Mouse (Mus musculus) left cerebral cortex, postnatal 14 days (tissue): ENCODE measurements around the gene Map4k1. TPM values are rescaled to one million over a fixed set of nuclear protein-coding genes. Genes with fewer than 3 reads are reported as not detected.

Experiments
- DNase-seq, 2 experiments: peaks; one replicate each; pipeline ENCODE4 v3.0.0; 2021 to 2022; ENCODE audit warnings: low spot score in 2 of 2, mixed read lengths in 1 of 2
- intact Hi-C: fragments of 180-260 bp; cut with DNase I; formaldehyde crosslinking; loops from one replicate; pipeline ENCODE4 v1.15.1; 2025
- long read RNA-seq, 2 experiments: library from polyadenylated mRNA; stranded (forward); transcript quantifications; one replicate each; pipeline ENCODE4 v2.0.0; 2021
- total RNA-seq, 2 experiments: library from RNA; stranded (reverse); gene quantifications; 2 replicates each; pipeline ENCODE4 v1.2.3; 2021

The Map4k1 gene
- 1 to 10 TPM; 2.0 to 3.7 TPM for total RNA-seq
- long read RNA-seq, experiment 1, partial matches to known transcripts: 1 of 1 reads
- long read RNA-seq, experiment 1, other reads (novel, unspliced or antisense): 0 of 1 reads
- long read RNA-seq, experiment 2, partial matches to known transcripts: 0 of 1 reads
- long read RNA-seq, experiment 2, other reads (novel, unspliced or antisense): 0 of 1 reads

- peak; percentile 99 for DNase-seq
- intact Hi-C loops: no loop called here
Measured at GRCm38 (mm10) chr7:28981651-28982273, at the start of gene Map4k1, which contains the start of gene Eif3k. TSS of gene Map4k1 (plus strand) at chr7:28982050. TSS of gene Eif3k (minus strand) at chr7:28981864.

GRCm38 (mm10) chr7:28932421-28933041, 49.3 kb upstream of the Map4k1 start:
- intact Hi-C loops: no loop called here
- no peak for DNase-seq

- no peak for DNase-seq
- intact Hi-C loops: no loop called here
Measured at GRCm38 (mm10) chr7:28933825-28934224, 48.0 kb upstream of the Map4k1 start.

- DNase-seq: no peak
- intact Hi-C loops: no loop called here
Measured at GRCm38 (mm10) chr7:28936787-28937186, 45.1 kb upstream of the Map4k1 start.

GRCm38 (mm10) chr7:28938654-28939053, 43.2 kb upstream of the Map4k1 start:
- DNase-seq: peak in 1 of 2 experiments; percentile 41
- intact Hi-C loops: no loop called here

GRCm38 (mm10) chr7:28939418-28940183, 42.2 kb upstream of the Map4k1 start:
- DNase-seq: no peak
- intact Hi-C loops: no loop called here

- DNase-seq: no peak
- intact Hi-C loops: no loop called here
Measured at GRCm38 (mm10) chr7:28941129-28941528, 40.7 kb upstream of the Map4k1 start.

GRCm38 (mm10) chr7:28941542-28941941, 40.3 kb upstream of the Map4k1 start:
- no peak for DNase-seq
- intact Hi-C loops: no loop called here

- intact Hi-C loops: no loop called here
- peak in 1 of 2 experiments; percentile 51 for DNase-seq
Measured at GRCm38 (mm10) chr7:28943451-28944180, 38.2 kb upstream of the Map4k1 start.

GRCm38 (mm10) chr7:28944756-28945415, 37.0 kb upstream of the Map4k1 start:
- intact Hi-C loops: no loop called here
- DNase-seq: no peak

- intact Hi-C loops: no loop called here
Measured at GRCm38 (mm10) chr7:28945416-28946270, 36.2 kb upstream of the Map4k1 start.

GRCm38 (mm10) chr7:28946271-28946610, 35.6 kb upstream of the Map4k1 start:
- intact Hi-C loops: no loop called here
- DNase-seq: no peak

More at GRCm38 (mm10) chr7:28945416-28946270, 36.2 kb upstream of the Map4k1 start:
- DNase-seq: no peak

- intact Hi-C loops: no loop called here
- no peak for DNase-seq
Measured at GRCm38 (mm10) chr7:28948746-28949145, 33.1 kb upstream of the Map4k1 start.

GRCm38 (mm10) chr7:28949298-28949697, 32.6 kb upstream of the Map4k1 start:
- DNase-seq: no peak
- intact Hi-C loops: no loop called here

- intact Hi-C loops: no loop called here
- DNase-seq: no peak
Measured at GRCm38 (mm10) chr7:28950346-28951037, 31.4 kb upstream of the Map4k1 start.

- no peak for DNase-seq
Measured at GRCm38 (mm10) chr7:28951764-28952163, 30.1 kb upstream of the Map4k1 start.

GRCm38 (mm10) chr7:28952786-28953185, 29.1 kb upstream of the Map4k1 start:
- intact Hi-C loops: no loop called here
- peak in 1 of 2 experiments; percentile 36 for DNase-seq

More at GRCm38 (mm10) chr7:28951764-28952163, 30.1 kb upstream of the Map4k1 start:
- intact Hi-C loops: no loop called here
